Mouse (Mus musculus): Measurements from ENCODE around the gene Tmeff2. TPM values are rescaled to one million over a fixed set of nuclear protein-coding genes. Genes with fewer than 3 reads are reported as not detected.
"Not testable (repeated sequence)": the region's sequence is repeated elsewhere in the genome, so short reads cannot be mapped to it uniquely, and the experiment has no call there.

The Tmeff2 gene
- total RNA-seq (2021): 10 to 100 TPM; 60.2 to 64.4 TPM

DNA sequence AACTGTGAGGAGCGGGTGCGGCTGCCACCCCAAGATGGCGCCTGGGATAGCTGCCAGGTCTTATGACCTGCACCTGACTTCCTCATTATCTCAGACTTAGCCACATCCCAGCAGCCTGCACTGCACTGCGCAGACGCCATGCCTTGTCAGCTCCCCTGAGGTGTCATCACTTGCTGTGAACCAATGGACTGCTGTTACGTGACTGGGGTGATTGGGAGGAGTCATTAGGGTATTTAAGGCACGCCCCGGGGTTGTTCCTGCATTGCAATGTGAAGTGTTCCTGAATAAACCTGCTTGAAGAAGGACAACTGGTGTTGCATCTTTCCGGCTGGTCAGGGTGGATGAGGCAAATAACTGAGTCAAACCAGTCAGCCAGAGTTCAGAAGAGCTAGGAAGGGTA is at the start of gene Tmeff2:
Tmeff2 (plus strand) TSS at position 262 of the 400 bp plus-strand sequence.
- DNase-seq (ENCODE audit: extremely low spot score in 1 of 2, low spot score in 1 of 2): not testable (repeated sequence)

DNA sequence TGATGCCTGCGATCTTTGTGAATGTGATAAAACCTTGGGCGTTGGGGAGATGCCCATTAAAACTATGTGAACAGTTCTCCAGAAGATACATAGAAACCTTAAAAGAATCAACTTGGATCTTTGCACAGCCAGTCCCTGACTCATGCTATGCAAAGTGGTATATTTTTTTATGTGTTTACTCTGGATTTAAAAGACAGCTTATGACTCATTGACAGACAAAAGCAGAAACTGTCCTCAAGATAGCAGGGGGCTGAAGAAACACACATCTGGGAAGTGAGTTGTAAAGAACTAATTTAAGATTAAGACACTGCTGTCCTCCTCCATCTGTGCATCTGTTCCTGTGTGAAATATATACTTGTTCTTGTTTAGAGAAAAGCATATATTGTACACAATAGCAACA is 38.9 kb upstream of the Tmeff2 start:
- DNase-seq (ENCODE audit: extremely low spot score in 1 of 2, low spot score in 1 of 2): no peak

DNA sequence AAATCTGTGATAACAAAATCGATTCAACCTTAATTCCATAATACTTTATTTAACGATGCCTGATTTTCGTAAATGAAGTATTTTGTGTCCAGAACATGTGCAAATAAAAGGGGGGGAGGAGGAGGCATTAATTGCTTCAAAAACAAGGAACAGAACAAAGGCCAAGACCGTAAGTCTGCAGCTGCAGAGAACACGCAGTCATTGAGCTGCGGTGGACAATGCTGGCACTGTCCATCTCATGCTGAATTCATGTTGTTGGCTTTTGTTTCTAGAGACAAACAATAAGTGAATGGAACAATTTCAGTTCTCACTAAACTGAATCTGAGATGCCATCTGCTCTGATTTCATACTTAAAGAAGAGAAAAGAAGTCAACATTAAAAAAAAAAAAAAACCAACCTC is 2.8 kb upstream of the Tmeff2 start:
- DNase-seq (ENCODE audit: extremely low spot score in 1 of 2, low spot score in 1 of 2): no peak

DNA sequence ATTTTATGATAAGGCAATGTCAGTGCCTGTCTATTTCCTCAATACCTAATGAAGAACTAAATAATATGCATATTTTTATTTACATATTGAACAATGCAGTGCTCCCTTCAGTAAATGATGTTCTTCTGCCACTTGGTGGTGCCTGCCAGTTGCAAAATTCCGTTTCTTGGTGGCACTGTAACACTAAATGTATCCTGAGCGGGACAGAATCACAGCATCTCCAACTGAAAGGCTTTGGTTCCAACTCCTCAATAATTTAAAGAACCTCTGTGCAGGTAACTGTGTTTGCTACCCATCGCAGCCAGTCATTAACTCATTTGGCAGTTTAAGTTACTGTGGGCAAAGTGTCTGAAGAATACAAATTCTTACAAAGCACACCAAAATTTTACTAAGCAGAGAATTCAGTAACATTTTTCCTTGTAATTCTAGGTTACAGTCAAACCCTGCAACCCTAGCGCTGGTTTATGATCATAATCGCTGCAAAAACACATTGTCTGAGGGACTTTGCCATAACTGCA is 24.4 kb downstream of the Tmeff2 start:
- DNase-seq (ENCODE audit: extremely low spot score in 1 of 2, low spot score in 1 of 2): peak; percentile 24 to 27

DNA sequence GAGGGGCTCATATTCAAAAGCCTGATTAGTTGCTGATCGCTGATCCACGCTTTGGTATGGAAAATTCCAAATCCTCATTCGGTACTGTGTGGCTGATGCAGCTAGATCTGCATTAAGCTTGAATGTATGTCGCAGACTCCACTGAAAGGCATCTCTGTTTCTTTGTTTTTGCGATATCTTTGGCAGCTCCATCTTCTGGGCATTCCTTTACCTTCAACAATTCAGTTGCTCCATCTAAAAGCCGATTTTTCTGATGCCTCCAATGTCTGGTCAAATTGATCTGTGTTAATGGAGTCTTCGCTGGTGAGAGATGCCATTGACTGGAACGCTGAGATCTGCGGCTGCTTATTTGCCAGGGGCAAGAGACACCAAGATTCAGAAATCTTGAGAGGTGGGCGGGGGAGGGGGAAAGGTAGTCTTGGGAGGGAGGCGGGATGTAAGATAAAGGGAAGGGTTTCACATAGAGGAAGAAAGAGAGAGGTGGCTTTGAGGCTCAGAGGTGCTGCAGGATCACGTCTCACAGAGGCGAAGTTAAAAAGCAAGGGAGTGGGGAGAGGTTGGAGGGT is 25.0 kb downstream of the Tmeff2 start:
- peak; percentile 16 to 19 for DNase-seq (ENCODE audit: extremely low spot score in 1 of 2, low spot score in 1 of 2)

DNA sequence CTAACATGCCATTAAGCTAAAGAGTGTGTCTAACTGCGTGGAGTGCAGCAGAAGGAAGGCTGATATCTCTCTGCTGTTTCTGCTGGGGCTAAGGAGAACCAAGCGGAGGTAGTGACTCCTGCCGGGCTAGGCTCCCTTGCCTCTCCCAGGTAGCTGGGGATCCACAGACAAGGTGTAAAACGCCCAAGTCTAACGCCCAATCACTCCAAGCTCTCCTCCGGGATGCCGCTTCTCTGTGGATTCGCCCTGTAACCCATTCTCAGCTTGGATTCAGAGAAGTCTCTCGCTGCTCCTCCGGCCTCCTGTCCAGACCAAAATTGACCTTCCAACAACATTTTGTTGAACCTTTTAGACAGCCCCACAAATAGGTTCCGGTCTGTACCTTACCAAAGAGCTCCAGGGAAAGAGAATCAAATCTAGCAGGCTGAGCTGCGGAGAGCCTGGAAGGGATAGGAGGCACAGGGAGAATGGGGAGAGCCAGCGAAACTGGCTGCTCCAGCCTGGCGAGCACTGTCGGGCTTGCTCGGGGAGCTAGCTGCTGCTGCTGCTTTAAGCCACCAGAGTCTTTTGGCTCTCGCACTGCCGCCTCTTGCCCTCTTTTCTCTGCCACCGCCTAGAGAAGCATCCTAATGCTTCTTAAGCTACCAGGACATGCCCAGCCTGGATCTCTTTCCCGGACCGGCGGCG is 26.1 kb downstream of the Tmeff2 start:
- DNase-seq (ENCODE audit: extremely low spot score in 1 of 2, low spot score in 1 of 2): peak; percentile 30 to 49

DNA sequence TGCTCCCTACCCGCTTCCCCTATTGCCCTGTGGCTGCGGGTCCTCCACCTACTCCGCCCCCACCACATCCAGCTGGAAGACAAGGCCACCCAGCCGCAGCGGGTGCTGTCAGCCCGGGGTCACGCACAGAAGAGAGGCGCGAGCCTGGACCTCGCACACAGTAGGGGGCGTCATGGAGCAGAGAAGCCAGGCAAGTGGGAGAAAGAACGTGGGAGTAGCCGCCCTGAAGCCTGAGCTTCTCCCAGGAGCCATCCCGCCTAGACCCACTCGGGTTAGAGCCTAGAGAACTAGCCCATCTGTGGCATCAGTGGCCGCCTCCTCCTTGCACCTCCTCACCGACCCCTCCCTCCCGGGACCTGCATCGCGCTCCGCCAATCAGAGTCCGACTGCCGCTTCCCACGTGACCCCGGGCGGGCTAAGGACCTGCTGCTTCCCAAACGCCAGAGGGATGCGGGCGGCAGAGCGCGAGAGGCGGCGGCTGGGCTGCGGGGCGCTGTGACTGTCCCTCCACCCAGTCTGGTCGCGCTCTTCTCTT is 26.7 kb downstream of the Tmeff2 start:
- peak; percentile 88 to 89 for DNase-seq (ENCODE audit: extremely low spot score in 1 of 2, low spot score in 1 of 2)

DNA sequence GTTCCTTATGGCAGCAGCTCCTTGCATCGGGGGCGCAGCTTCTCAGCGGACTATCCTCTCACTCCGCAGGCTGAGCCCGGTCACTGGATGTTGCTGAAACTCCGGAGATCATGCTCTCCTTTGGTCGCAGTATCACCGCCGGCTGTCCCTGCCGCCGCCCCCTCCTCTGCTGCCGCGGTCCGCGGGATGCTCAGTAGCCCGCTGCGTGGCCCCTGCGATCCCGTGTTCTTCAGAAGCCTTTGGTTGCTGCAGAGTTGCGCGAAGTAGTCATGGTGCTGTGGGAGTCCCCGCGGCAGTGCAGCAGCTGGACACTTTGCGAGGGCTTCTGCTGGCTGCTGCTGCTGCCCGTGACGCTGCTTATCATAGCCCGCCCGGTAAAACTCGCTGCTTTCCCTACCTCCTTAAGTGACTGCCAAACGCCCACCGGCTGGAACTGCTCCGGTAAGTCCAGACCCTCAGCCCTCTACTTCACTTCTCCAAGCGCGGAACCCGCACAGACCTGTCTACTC is 27.3 kb downstream of the Tmeff2 start:
- no peak for DNase-seq (ENCODE audit: extremely low spot score in 1 of 2, low spot score in 1 of 2)

DNA sequence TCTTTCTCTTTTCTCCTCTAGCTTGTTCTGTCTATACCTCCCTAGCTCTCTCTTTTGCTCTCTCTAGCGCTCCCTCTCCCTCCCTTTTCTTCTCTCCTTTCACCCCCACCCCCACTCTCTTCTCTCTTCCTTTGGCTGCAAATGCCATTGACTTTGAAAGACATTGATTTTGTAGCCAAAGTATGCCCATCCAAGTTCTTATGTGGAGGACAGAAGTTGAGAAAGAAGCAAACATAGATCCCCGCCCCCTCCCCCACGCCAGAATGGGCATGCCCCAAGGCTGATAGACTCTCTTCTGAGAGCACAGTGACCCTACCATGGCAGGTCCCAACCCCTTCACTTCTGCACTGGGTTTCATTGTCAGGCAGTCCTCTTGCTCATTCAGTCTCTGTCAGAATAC is 28.3 kb downstream of the Tmeff2 start:
- DNase-seq (ENCODE audit: extremely low spot score in 1 of 2, low spot score in 1 of 2): no peak

DNA sequence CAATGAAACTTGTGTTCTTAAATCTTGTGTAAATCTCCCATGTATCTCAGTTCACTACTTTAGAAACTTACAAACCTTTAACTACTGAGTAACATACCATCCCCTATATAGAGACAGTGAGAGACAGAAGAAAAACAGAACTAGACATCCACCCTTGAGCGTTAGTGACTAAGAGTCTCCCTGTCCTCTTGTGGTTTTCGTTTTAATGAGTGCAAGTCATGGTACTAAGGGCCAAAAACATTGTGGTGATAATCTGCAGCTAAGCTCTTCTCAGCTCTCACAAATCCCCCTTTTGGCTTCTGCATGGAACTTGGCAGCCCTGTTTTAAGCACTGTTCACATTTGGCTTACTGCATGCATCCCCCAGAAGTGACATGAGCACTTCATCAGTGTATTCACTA is 34.6 kb downstream of the Tmeff2 start:
- no peak for DNase-seq (ENCODE audit: extremely low spot score in 1 of 2, low spot score in 1 of 2)

DNA sequence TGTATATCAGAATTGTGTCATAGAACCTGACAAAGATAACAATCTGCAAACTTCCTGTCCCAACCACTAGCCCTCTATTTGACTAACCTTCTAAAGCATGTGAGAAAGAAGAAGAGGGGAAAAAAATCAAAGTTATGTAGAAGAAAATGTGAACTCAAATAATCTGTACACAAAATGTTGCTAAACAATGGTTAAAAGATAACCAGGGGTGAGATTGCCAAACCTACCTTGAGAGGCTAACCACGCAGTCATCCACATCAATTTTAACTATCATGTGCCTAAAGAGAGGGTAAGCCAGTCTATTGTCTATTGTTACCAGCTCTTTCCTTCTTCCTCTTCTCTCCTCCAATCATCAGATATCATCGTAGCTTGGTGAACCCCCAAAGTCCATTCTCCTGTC is 35.0 kb downstream of the Tmeff2 start:
- no peak for DNase-seq (ENCODE audit: extremely low spot score in 1 of 2, low spot score in 1 of 2)

DNA sequence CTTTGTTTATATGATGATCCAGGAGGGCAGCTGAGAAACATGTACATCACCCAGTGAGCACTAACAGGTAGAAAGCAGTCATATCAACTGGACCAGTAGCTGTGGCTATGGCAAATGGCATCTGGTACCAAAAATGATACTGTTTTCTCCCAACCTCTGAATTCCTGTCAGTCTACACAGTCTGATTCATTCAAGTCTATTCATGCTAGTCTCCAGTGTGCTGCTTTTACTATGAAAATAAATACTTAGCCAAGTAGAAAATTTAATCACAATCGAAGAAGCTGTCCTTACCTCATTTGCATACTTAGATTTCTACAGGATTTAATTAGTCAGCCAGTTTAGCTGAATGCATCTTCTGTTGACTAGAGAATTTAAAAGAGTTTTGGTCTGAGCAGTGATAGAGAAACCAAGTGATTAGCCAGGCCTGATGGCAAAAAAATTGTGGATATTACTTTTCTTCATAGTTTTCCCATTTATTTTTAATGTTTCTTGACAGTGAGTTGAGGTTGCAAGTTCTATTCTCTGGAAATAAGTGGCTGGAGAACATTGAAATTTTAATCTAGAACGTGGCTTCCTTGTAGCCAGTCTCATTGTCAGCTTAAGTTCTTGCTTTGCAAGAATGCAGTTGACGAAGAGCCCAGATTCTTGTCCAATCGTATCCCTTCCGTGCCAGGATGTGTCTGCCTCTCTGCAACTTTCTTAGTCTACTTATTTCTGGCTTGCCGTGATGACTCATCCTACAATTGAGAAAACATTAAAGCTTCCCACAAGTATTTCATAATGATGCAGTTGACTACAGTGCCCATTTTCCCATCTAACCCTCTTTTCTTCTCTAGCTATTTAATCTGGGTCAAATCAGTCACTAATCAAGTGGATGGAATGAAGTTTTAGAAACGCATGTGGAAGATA is 39.9 kb downstream of the Tmeff2 start:
- DNase-seq (ENCODE audit: extremely low spot score in 1 of 2, low spot score in 1 of 2): no peak

DNA sequence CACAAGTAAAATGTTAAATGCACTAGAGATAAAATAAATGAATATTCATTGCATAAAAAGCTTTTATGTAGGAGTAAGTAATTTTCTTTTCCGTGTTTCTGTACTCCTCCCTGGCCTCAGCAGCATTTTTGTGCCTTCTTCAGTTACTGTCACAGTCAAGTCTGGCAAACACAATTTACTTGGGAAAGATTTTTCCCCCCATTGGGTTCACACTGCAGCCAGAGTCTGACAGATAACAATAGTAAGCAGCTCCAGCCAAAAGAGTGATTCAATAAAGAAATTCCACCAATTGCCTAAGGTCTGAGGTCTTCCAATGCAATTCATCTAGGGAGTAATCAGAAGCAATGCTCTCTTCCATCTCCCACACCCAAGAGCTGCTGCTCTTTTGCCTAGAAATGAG is 48.1 kb downstream of the Tmeff2 start:
- DNase-seq (ENCODE audit: extremely low spot score in 1 of 2, low spot score in 1 of 2): no peak

DNA sequence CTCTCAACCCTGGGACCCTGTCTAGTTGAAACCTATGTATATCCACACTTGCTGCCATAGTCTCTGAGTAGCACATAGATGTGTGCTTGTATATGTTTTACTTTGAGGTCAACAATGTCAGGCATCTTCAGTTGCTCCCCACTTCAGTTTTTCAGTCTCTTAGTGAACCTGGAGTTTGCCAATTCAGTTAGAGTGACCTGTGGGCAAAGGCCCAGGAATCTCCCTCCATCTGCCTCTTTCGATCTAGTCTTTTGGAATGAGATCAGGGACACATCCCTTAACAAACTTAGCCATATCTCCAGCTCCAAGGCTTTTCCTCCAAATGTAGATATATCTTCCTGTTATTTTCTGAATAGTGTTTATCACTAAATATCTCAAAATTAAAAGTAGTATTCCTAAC is 58.4 kb downstream of the Tmeff2 start:
- DNase-seq (ENCODE audit: extremely low spot score in 1 of 2, low spot score in 1 of 2): no peak

DNA sequence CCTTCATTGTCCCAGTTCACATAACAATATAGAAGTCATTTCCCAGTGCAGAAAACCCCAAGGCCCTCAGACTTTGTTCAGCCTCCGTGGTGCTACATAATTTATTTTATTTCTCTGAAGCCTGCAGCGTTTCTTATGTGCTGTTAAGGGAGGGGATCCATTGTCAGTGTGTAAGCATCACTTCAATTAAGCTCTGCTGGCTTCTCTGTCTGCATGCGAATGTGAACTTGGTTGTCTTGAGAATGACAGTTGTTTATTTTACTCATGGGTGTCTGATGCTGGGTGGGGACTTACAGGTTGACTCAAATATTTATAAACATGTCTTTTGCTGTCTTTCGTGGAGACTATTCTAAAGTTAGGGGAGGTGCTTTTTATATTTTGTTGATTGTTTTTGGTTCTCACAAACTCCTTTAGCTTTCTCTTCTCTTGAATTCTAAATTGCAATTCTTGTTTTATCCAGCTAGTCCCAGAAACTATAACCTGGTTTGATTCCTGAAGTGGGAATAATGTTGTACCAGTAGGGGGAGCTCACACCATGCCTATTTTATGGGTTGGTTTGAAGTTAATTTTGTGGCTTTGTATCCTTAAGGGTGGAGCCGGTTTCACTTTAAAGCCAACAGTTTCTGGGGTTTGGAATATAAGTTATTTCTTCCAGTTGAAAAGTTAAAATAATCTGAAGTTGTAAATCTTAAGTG is 61.7 kb downstream of the Tmeff2 start:
- peak in 1 of 2 experiments; percentile 58 for DNase-seq (ENCODE audit: extremely low spot score in 1 of 2, low spot score in 1 of 2)

DNA sequence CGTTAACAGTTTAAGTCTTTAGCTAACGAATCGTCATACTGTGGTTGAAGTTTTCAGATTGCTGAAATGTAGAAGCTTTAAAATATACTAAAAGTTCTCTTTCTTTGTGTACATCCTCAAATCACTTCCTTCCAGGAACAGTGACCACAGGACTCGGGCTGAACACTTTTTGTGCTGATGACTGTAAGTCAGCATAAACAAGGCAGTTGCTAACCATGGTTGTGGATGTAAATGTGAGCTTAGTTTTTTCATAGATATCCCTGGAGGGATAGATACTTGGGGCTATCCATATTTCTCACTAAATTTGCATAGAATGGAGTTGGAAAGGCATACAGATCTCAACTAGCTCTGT is 62.2 kb downstream of the Tmeff2 start:
- no peak for DNase-seq (ENCODE audit: extremely low spot score in 1 of 2, low spot score in 1 of 2)

DNA sequence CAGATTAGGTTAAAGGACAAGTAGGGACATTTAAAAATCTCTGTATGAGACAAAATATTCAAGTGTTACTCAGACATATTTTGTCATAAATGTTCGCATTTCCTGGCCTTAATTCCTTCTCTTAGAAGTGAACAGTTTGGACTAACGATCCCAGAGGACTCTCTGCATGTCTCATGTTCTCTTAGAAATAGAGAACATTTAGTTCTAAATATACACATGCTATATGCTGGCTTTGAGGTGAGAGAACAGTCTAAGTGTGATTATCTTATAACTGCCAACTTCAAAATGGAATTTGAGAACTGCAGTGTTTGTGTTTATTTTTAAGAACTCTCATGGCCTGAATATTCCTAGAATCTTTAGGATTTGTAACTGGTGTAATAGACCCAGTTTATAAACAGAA is 69.2 kb downstream of the Tmeff2 start:
- no peak for DNase-seq (ENCODE audit: extremely low spot score in 1 of 2, low spot score in 1 of 2)

DNA sequence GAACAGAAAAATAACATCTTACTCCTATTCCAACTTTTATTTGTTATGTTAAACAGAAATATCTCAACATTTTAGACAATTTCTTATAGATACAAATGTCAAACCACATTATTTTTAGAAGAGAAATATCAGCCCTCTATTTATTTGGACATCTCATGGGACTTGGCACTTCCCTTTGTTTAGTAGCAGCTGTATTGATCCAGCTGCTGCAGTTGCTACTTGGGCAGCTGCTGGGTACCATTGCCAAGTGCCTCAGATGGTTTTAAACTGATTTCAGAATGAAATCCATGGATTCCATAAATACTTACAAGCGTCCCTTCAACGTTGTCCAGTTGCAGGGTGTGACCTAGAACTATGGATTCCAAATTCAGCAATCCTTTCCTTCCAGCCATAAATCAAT is 70.4 kb downstream of the Tmeff2 start:
- no peak for DNase-seq (ENCODE audit: extremely low spot score in 1 of 2, low spot score in 1 of 2)

DNA sequence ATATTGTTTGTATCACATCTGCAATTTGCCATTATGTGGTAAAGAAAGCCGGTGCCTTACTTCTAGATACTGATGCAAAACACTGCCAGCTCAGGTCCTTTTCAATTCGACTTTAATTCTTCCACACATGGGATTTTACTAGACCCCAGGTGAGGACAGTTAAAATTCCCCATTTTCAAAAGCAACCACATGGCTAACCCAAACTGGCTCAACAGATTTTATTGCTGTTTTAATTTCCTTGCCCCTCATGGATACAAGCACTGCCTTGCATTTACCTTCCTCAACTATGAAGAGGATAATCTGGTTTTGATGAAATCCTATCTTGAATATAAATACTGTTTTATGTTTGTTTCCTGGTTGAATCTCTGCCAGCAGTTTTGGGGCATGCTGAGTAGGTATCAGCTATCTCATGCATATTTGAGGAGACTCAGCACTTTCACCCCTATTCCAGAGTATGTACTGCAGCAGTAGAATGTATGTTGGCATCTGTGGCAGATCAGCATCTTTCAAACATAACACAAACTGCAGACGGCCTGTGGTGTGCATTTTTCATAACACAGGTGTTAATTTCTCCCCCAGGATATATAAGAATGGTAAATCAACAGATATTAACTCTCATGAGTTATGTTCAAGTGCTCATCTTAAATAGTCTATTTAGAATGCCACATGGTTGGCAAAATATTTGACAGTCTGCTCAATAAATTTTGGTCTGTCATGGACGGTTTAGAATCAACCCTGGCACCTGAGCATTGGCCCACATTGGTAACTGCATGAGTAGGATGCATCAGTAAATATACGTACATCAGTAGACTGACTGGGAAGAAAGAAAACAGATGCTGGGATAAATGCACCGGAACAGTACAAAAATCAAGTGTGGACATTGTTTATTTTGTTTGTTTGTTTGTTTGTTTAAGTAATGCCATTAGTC is 72.3 kb downstream of the Tmeff2 start:
- DNase-seq (ENCODE audit: extremely low spot score in 1 of 2, low spot score in 1 of 2): no peak
